Mouse (Mus musculus) liver, postnatal 0 days (tissue): ENCODE data around the gene Lin7b.

ENCODE experiments used
- CTCF ChIP-seq: sonication (generic); IDR thresholded peaks from 2 replicates; pipeline ENCODE4 v1.5.1; 2016; ENCODE audit warnings: antibody characterized with exemption, low read depth
- EP300 ChIP-seq: IDR thresholded peaks from 2 replicates; pipeline ENCODE4 v1.6.1; 2016; ENCODE audit warnings: antibody characterized with exemption, low read depth, mild to moderate bottlenecking

DNA sequence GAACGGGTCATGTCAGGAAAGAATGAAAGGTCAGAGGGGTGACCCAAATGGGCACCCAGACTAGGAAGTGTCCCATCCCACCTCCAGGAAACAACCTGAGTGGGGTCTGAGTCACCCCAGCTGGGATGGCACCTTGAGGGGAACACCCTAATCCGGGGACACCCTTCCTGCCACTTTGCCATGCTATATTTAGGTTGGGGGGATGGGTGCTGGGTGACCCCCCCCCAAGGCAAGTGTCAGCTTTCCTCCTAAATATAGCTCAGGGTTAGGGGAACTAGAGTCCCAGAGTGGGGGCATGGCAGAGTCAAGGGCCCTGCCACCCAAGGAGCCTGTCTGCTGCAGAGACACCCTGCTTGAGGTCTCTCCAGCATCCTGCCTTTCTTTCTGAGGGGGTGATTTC is 42.0 kb upstream of the Lin7b start:
- TF ChIP-seq CTCF = no peak
- TF ChIP-seq EP300 = no peak
